Mouse (Mus musculus): ENCODE measurements around the gene Hip1. TPM values are rescaled to one million over a fixed set of nuclear protein-coding genes. Genes with fewer than 3 reads are reported as not detected.

Hip1 gene
- polyA plus RNA-seq, 1 experiment from 2014 or later = 38.5 TPM

- Histone ChIP-seq H3K9ac (no peak overlapping the region), H3K27me3 (no peaks in the 10 kb centered on the region), H3K9me3 (no peaks in the 10 kb centered on the region), H3K4me1 (replicated peaks) (peaks cover 17% of the 10 kb centered on the region), H3K36me3 (no peaks in the 10 kb centered on the region), H3K27ac (peak overlapping the region; percentile 3; the same call in 1 of the 2 replicates), H3K4me2 (no peak overlapping the region), H3K4me3 (no peak overlapping the region)
- WGBS = 60% methylated on average over 3 of the region's 3 CpGs
- ATAC-seq (ENCODE audit: low FRiP score) = no peak
Measured at GRCm38 (mm10) chr5:135498914-135499313, 46.0 kb downstream of the Hip1 start.

GRCm38 (mm10) chr5:135497347-135497955, 47.5 kb downstream of the Hip1 start:
- no peak for ATAC-seq (ENCODE audit: low FRiP score)
- 68% methylated on average over 6 of the region's 6 CpGs for WGBS

GRCm38 (mm10) chr5:135496489-135496888, 48.4 kb downstream of the Hip1 start:
- no peak for ATAC-seq (ENCODE audit: low FRiP score)
- no peaks in the 10 kb centered on the region for H3K36me3 ChIP-seq
- WGBS = 83% methylated on average over 2 of the region's 2 CpGs
- H3K9me3 ChIP-seq = no peaks in the 10 kb centered on the region
- no peak overlapping the region for H3K4me3 ChIP-seq
- no peak overlapping the region for H3K27ac ChIP-seq
- no peak overlapping the region for H3K4me2 ChIP-seq
- no peaks in the 10 kb centered on the region for H3K27me3 ChIP-seq
- peaks cover 11% of the 10 kb centered on the region; the same call in 1 of the 2 replicates for H3K4me1 ChIP-seq (replicated peaks)
- no peak overlapping the region for H3K9ac ChIP-seq

More at GRCm38 (mm10) chr5:135497347-135497955, 47.5 kb downstream of the Hip1 start:
- Histone ChIP-seq H3K27ac (no peak overlapping the region), H3K27me3 (no peaks in the 10 kb centered on the region), H3K4me1 (replicated peaks) (peaks cover 17% of the 10 kb centered on the region), H3K4me3 (no peak overlapping the region), H3K9me3 (no peaks in the 10 kb centered on the region), H3K4me2 (no peak overlapping the region), H3K36me3 (no peaks in the 10 kb centered on the region), H3K9ac (no peak overlapping the region)

GRCm38 (mm10) chr5:135495471-135495870, 49.4 kb downstream of the Hip1 start:
- Histone ChIP-seq H3K27ac (no peak overlapping the region), H3K9ac (no peak overlapping the region), H3K4me3 (no peak overlapping the region), H3K4me1 (replicated peaks) (peaks cover 8% of the 10 kb centered on the region), H3K9me3 (no peaks in the 10 kb centered on the region), H3K4me2 (no peak overlapping the region), H3K36me3 (no peaks in the 10 kb centered on the region), H3K27me3 (no peaks in the 10 kb centered on the region)
- 92% methylated on average over 8 of the region's 8 CpGs for WGBS
- no peak for ATAC-seq (ENCODE audit: low FRiP score)

- no peak for ATAC-seq (ENCODE audit: low FRiP score)
- H3K36me3 ChIP-seq = no peaks in the 10 kb centered on the region
- H3K9ac ChIP-seq = no peak overlapping the region
- no peak overlapping the region for H3K4me2 ChIP-seq
- no peaks in the 10 kb centered on the region for H3K9me3 ChIP-seq
- H3K27me3 ChIP-seq = no peaks in the 10 kb centered on the region
- peak overlapping the region; percentile 42; the same call in 1 of the 2 replicates for H3K27ac ChIP-seq
- peaks cover 17% of the 10 kb centered on the region for H3K4me1 ChIP-seq (replicated peaks)
- 84% methylated on average over 13 of the region's 13 CpGs for WGBS
- no peak overlapping the region for H3K4me3 ChIP-seq
Measured at GRCm38 (mm10) chr5:135494183-135494910, 50.6 kb downstream of the Hip1 start.

- Histone ChIP-seq H3K27ac (no peak overlapping the region), H3K36me3 (no peaks in the 10 kb centered on the region), H3K4me3 (no peak overlapping the region), H3K4me2 (no peak overlapping the region), H3K4me1 (replicated peaks) (peaks cover 20% of the 10 kb centered on the region), H3K27me3 (no peaks in the 10 kb centered on the region), H3K9me3 (no peaks in the 10 kb centered on the region), H3K9ac (no peak overlapping the region)
- 89% methylated on average over 3 of the region's 3 CpGs for WGBS
- ATAC-seq (ENCODE audit: low FRiP score) = no peak
Measured at GRCm38 (mm10) chr5:135493095-135493494, 51.8 kb downstream of the Hip1 start.

- Histone ChIP-seq H3K27ac (no peak overlapping the region), H3K9ac (no peak overlapping the region), H3K4me1 (replicated peaks) (peaks cover 25% of the 10 kb centered on the region), H3K9me3 (no peaks in the 10 kb centered on the region), H3K27me3 (no peaks in the 10 kb centered on the region), H3K36me3 (no peaks in the 10 kb centered on the region), H3K4me2 (no peak overlapping the region), H3K4me3 (no peak overlapping the region)
- no peak for ATAC-seq (ENCODE audit: low FRiP score)
- 94% methylated on average over 2 of the region's 2 CpGs for WGBS
Measured at GRCm38 (mm10) chr5:135492126-135492525, 52.8 kb downstream of the Hip1 start.

GRCm38 (mm10) chr5:135489695-135490294, 55.1 kb downstream of the Hip1 start:
- Histone ChIP-seq H3K27ac (peak overlapping the region; percentile 95), H3K4me2 (peak overlapping the region; percentile 85), H3K4me3 (peak overlapping the region; percentile 66), H3K9me3 (no peaks in the 10 kb centered on the region), H3K4me1 (replicated peaks) (peaks cover 47% of the 10 kb centered on the region), H3K36me3 (no peaks in the 10 kb centered on the region), H3K27me3 (no peaks in the 10 kb centered on the region), H3K9ac (peak overlapping the region; percentile 81)
- ATAC-seq (ENCODE audit: low FRiP score) = no peak
- under 1% methylated on average over 14 of the region's 14 CpGs for WGBS

- 1% methylated on average over 44 of the region's 59 CpGs for WGBS
- peak overlapping the region; percentile 66 for H3K4me3 ChIP-seq
Measured at GRCm38 (mm10) chr5:135488881-135489694, 55.8 kb downstream of the Hip1 start.

GRCm38 (mm10) chr5:135488222-135488880, 56.6 kb downstream of the Hip1 start:
- peak overlapping the region; percentile 85 for H3K4me2 ChIP-seq
- WGBS = 0% methylated on average over 19 of the region's 19 CpGs
- no peaks in the 10 kb centered on the region for H3K9me3 ChIP-seq
- H3K27me3 ChIP-seq = no peaks in the 10 kb centered on the region
- H3K27ac ChIP-seq = peak overlapping the region; percentile 95
- H3K36me3 ChIP-seq = no peaks in the 10 kb centered on the region; the same call in 1 of the 2 replicates
- H3K9ac ChIP-seq = peak overlapping the region; percentile 81
- H3K4me1 ChIP-seq (replicated peaks) = peaks cover 47% of the 10 kb centered on the region
- peak; percentile 43 for ATAC-seq (ENCODE audit: low FRiP score)
- peak overlapping the region; percentile 66 for H3K4me3 ChIP-seq

More at GRCm38 (mm10) chr5:135488881-135489694, 55.8 kb downstream of the Hip1 start:
- H3K36me3 ChIP-seq = no peaks in the 10 kb centered on the region; the same call in 1 of the 2 replicates
- peak overlapping the region; percentile 85 for H3K4me2 ChIP-seq
- peak overlapping the region; percentile 95 for H3K27ac ChIP-seq
- H3K9ac ChIP-seq = peak overlapping the region; percentile 81
- H3K9me3 ChIP-seq = no peaks in the 10 kb centered on the region
- no peaks in the 10 kb centered on the region for H3K27me3 ChIP-seq
- H3K4me1 ChIP-seq (replicated peaks) = peaks cover 47% of the 10 kb centered on the region
- ATAC-seq (ENCODE audit: low FRiP score) = peak; percentile 85

- Histone ChIP-seq H3K9me3 (no peaks in the 10 kb centered on the region), H3K4me3 (no peak overlapping the region), H3K27me3 (no peaks in the 10 kb centered on the region), H3K9ac (no peak overlapping the region), H3K4me1 (replicated peaks) (peaks cover 45% of the 10 kb centered on the region), H3K4me2 (no peak overlapping the region), H3K36me3 (peaks cover 5% of the 10 kb centered on the region), H3K27ac (no peak overlapping the region)
- ATAC-seq (ENCODE audit: low FRiP score) = no peak
- WGBS = 50% methylated on average over 3 of the region's 3 CpGs
Measured at GRCm38 (mm10) chr5:135485289-135485688, 59.6 kb downstream of the Hip1 start.
